Mouse (Mus musculus): ENCODE results near the gene Sez6l. TPM values are rescaled to one million over a fixed set of nuclear protein-coding genes. Genes with fewer than 3 reads are reported as not detected.

The Sez6l gene
- polyA plus RNA-seq, 1 experiment, result not detected

- TF ChIP-seq TAL1 (IDR thresholded peaks at IDR 0.05; ENCODE audit: low read length) (no peak), GATA1 (IDR thresholded peaks at IDR 0.05; ENCODE audit: low read length) (no peak)
- no peaks in the 10 kb centered on the region for H3K9me3 ChIP-seq (ENCODE audit: control insufficient read depth, low read length)
- no peaks in the 10 kb centered on the region for H3K4me1 ChIP-seq (ENCODE audit: control insufficient read depth)
- H3K4me3 ChIP-seq (replicated peaks), result no peak overlapping the region
- H3K27me3 ChIP-seq (ENCODE audit: control insufficient read depth), result no peaks in the 10 kb centered on the region
- H3K36me3 ChIP-seq (ENCODE audit: control insufficient read depth), result no peaks in the 10 kb centered on the region
Observed at GRCm38 (mm10) chr5:112532894-112533293, 44.1 kb downstream of the Sez6l start.

GRCm38 (mm10) chr5:112532210-112532609 lies 44.8 kb downstream of the Sez6l start:
- H3K4me1 ChIP-seq (ENCODE audit: control insufficient read depth), result no peaks in the 10 kb centered on the region
- H3K27me3 ChIP-seq (ENCODE audit: control insufficient read depth), result no peaks in the 10 kb centered on the region
- no peaks in the 10 kb centered on the region for H3K36me3 ChIP-seq (ENCODE audit: control insufficient read depth)
- H3K4me3 ChIP-seq (replicated peaks), result no peak overlapping the region
- H3K9me3 ChIP-seq (ENCODE audit: control insufficient read depth, low read length), result no peaks in the 10 kb centered on the region
- TF ChIP-seq TAL1 (IDR thresholded peaks at IDR 0.05; ENCODE audit: low read length) (no peak), GATA1 (IDR thresholded peaks at IDR 0.05; ENCODE audit: low read length) (no peak)

DNA sequence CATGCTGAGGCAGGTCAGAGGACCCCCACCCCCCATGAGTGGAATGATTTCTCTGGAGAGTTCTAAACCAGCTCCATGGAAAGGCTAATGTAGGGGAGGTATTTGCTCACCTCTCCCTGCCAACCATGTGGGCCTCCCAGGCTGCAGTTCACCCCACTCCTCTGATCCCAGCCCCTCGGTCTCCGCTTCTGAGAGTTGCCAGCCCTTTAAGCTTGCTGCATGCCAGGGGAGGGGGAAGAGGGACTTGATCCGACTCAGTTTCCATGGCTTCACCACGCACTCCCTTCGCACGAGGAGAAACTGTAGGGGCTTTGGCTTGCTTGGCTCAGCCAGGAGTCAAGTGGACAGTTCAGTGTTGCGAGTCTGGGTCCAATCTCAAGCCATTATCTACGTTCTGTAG lies 45.9 kb downstream of the Sez6l start:
- TF ChIP-seq GATA1 (IDR thresholded peaks at IDR 0.05; ENCODE audit: low read length) (no peak), TAL1 (IDR thresholded peaks at IDR 0.05; ENCODE audit: low read length) (no peak)
- no peaks in the 10 kb centered on the region for H3K27me3 ChIP-seq (ENCODE audit: control insufficient read depth)
- no peaks in the 10 kb centered on the region for H3K9me3 ChIP-seq (ENCODE audit: control insufficient read depth, low read length)
- H3K4me3 ChIP-seq (replicated peaks), result no peak overlapping the region
- H3K36me3 ChIP-seq (ENCODE audit: control insufficient read depth), result no peaks in the 10 kb centered on the region
- no peaks in the 10 kb centered on the region for H3K4me1 ChIP-seq (ENCODE audit: control insufficient read depth)

GRCm38 (mm10) chr5:112526936-112527335 lies 50.0 kb downstream of the Sez6l start:
- H3K9me3 ChIP-seq (ENCODE audit: control insufficient read depth, low read length), result peaks cover 7% of the 10 kb centered on the region
- H3K27me3 ChIP-seq (ENCODE audit: control insufficient read depth), result peaks cover 4% of the 10 kb centered on the region
- TF ChIP-seq GATA1 (IDR thresholded peaks at IDR 0.05; ENCODE audit: low read length) (no peak), TAL1 (IDR thresholded peaks at IDR 0.05; ENCODE audit: low read length) (no peak)
- no peaks in the 10 kb centered on the region for H3K36me3 ChIP-seq (ENCODE audit: control insufficient read depth)
- peaks cover 9% of the 10 kb centered on the region for H3K4me1 ChIP-seq (ENCODE audit: control insufficient read depth)
- no peak overlapping the region for H3K4me3 ChIP-seq (replicated peaks)

GRCm38 (mm10) chr5:112526435-112526834 lies 50.5 kb downstream of the Sez6l start:
- Histone ChIP-seq H3K4me1 (ENCODE audit: control insufficient read depth) (peaks cover 9% of the 10 kb centered on the region), H3K9me3 (ENCODE audit: control insufficient read depth, low read length) (peaks cover 7% of the 10 kb centered on the region), H3K4me3 (replicated peaks) (no peak overlapping the region), H3K36me3 (ENCODE audit: control insufficient read depth) (no peaks in the 10 kb centered on the region), H3K27me3 (ENCODE audit: control insufficient read depth) (peaks cover 6% of the 10 kb centered on the region)
- no peak for TF ChIP-seq GATA1 (IDR thresholded peaks at IDR 0.05; ENCODE audit: low read length)
- TF ChIP-seq TAL1 (IDR thresholded peaks at IDR 0.05; ENCODE audit: low read length), result no peak

GRCm38 (mm10) chr5:112525980-112526379 lies 51.0 kb downstream of the Sez6l start:
- Histone ChIP-seq H3K9me3 (ENCODE audit: control insufficient read depth, low read length) (peaks cover 7% of the 10 kb centered on the region), H3K27me3 (ENCODE audit: control insufficient read depth) (peaks cover 8% of the 10 kb centered on the region), H3K4me1 (ENCODE audit: control insufficient read depth) (peaks cover 9% of the 10 kb centered on the region), H3K4me3 (replicated peaks) (no peak overlapping the region), H3K36me3 (ENCODE audit: control insufficient read depth) (no peaks in the 10 kb centered on the region)
- TF ChIP-seq TAL1 (IDR thresholded peaks at IDR 0.05; ENCODE audit: low read length), result no peak

DNA sequence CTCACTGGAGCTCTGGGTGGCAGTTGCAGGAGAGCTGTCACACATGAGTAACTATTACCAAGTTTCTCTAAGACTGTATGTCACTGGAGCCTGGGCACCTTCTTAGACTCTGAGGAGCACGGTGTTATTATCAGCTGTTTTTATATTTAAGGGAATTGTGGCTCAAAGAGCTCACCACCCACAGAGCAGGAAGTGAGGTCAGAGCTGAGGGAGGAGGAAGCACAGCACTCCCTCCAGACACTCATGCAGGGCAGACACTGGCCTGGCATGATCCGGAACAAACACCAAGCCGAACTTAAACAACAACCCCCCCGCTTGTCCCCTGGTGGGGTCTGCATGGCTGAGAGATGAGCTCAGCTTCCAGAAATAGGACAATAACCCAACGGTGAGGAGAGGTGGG lies 51.7 kb downstream of the Sez6l start:
- TF ChIP-seq TAL1 (IDR thresholded peaks at IDR 0.05; ENCODE audit: low read length) (no peak), GATA1 (IDR thresholded peaks at IDR 0.05; ENCODE audit: low read length) (no peak)
- no peaks in the 10 kb centered on the region for H3K36me3 ChIP-seq (ENCODE audit: control insufficient read depth)
- H3K4me1 ChIP-seq (ENCODE audit: control insufficient read depth), result peaks cover 9% of the 10 kb centered on the region
- H3K27me3 ChIP-seq (ENCODE audit: control insufficient read depth), result peaks cover 8% of the 10 kb centered on the region
- peaks cover 7% of the 10 kb centered on the region for H3K9me3 ChIP-seq (ENCODE audit: control insufficient read depth, low read length)
- no peak overlapping the region for H3K4me3 ChIP-seq (replicated peaks)

- peaks cover 9% of the 10 kb centered on the region for H3K4me1 ChIP-seq (ENCODE audit: control insufficient read depth)
- TF ChIP-seq GATA1 (IDR thresholded peaks at IDR 0.05; ENCODE audit: low read length), result no peak
- no peak for TF ChIP-seq TAL1 (IDR thresholded peaks at IDR 0.05; ENCODE audit: low read length)
- no peaks in the 10 kb centered on the region for H3K36me3 ChIP-seq (ENCODE audit: control insufficient read depth)
- peaks cover 8% of the 10 kb centered on the region for H3K27me3 ChIP-seq (ENCODE audit: control insufficient read depth)
- peaks cover 7% of the 10 kb centered on the region for H3K9me3 ChIP-seq (ENCODE audit: control insufficient read depth, low read length)
- no peak overlapping the region for H3K4me3 ChIP-seq (replicated peaks)
Observed at GRCm38 (mm10) chr5:112523796-112524195, 53.2 kb downstream of the Sez6l start.

- Histone ChIP-seq H3K36me3 (ENCODE audit: control insufficient read depth) (no peaks in the 10 kb centered on the region), H3K9me3 (ENCODE audit: control insufficient read depth, low read length) (peaks cover 7% of the 10 kb centered on the region), H3K4me1 (ENCODE audit: control insufficient read depth) (peaks cover 9% of the 10 kb centered on the region), H3K4me3 (replicated peaks) (no peak overlapping the region), H3K27me3 (ENCODE audit: control insufficient read depth) (peaks cover 8% of the 10 kb centered on the region)
- TF ChIP-seq TAL1 (IDR thresholded peaks at IDR 0.05; ENCODE audit: low read length), result no peak
- TF ChIP-seq GATA1 (IDR thresholded peaks at IDR 0.05; ENCODE audit: low read length), result no peak
Observed at GRCm38 (mm10) chr5:112523331-112523730, 53.7 kb downstream of the Sez6l start.
